Mouse (Mus musculus) cerebellum, adult 2 months (tissue): ENCODE results near the gene Kif27.

Source experiments
- CTCF ChIP-seq: fragments of 200-500 bp; IDR thresholded peaks from 2 replicates; pipeline ENCODE4 v1.5.1; 2011; ENCODE audit warnings: low read depth, mild to moderate bottlenecking, control low read depth, low read length, moderate library complexity, borderline replicate concordance; ENCODE audit not compliant: insufficient read depth
- POLR2A ChIP-seq: fragments of 200-500 bp; IDR thresholded peaks from 2 replicates; pipeline ENCODE4 v1.6.1; 2011; ENCODE audit warnings: low read length, control low read depth, borderline replicate concordance; ENCODE audit not compliant: insufficient read depth

GRCm38 (mm10) chr13:58364353-58365175, 5.6 kb upstream of the Kif27 start:
- no peak for TF ChIP-seq POLR2A
- TF ChIP-seq CTCF = no peak
